Mouse (Mus musculus) telencephalon, adult 2 months (tissue): ENCODE results near the gene Celf5.

Experiments
- DNase-seq: peaks from one replicate; pipeline ENCODE4 v3.0.0-alpha.2; 2011; ENCODE audit warnings: low read depth, low spot score

Gene Celf5

DNA sequence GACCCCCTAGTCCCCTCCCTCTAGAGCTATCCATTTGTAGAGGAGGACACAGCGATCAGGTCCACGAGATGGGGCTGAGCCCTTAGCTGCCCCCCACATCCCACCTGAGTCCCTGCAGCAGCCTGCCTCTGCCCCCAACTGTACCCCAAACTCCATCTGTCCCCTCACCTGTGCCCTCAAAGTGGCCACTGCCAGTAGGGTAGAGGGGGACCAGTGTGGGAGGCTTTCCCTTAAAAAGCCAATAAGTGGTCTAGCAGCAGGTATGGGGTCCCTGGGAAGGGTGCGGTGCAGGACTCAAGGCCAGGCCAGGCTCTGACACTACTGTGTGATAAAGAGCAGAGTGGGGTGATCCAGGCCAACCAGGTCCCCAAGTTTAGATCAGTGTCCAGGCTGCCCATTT lies 55.2 kb downstream of the Celf5 start:
- no peak for DNase-seq

DNA sequence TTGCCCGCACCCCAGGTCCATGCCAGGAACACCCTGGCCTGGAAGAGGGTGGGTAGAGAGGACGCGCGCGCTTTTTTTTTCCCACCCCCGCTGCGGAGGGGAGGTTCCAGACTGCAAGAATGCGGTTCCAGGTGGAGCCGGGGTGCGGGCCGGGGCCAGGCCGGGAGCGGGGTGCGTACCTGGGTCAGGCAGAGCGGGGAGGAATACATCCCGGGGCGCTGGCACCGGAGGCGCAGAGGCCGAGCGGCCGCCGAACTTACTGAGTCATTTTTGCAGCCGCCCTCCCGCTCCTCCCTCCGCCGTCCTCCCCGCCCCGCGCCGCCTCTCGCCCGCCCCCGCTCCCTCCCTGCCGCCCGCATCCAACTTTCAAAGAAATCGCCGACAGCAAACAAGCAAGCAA lies 55.6 kb downstream of the Celf5 start:
- no peak for DNase-seq

DNA sequence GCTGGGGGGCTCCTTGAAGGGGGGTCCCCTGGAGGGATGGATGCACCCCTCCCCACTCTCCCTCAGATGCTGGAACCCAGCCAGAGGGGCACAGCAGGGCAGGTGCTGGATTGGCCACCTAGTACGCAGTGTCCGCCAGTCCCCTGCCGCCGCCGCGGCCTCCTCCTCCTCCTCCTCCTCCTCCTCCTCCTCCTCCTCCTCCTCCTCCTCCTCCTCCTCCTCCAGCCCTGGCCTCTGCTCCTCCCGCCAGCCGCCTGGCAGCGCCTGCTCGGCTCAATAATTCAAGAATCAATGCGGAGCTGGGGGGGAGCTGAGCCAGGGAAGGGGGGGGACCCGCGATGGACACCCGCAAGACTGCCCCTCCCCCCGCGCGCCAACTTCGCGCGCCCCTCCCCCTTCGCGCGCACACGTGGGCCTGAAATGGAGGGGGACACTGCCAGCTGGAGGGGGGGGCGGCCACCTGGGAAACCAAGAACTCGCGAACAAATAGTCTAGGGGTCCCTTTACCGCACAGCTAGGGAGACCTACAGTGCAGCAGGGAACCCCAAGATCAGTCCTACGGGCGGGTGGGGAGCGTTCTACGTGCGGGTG lies 56.3 kb downstream of the Celf5 start:
- no peak for DNase-seq

DNA sequence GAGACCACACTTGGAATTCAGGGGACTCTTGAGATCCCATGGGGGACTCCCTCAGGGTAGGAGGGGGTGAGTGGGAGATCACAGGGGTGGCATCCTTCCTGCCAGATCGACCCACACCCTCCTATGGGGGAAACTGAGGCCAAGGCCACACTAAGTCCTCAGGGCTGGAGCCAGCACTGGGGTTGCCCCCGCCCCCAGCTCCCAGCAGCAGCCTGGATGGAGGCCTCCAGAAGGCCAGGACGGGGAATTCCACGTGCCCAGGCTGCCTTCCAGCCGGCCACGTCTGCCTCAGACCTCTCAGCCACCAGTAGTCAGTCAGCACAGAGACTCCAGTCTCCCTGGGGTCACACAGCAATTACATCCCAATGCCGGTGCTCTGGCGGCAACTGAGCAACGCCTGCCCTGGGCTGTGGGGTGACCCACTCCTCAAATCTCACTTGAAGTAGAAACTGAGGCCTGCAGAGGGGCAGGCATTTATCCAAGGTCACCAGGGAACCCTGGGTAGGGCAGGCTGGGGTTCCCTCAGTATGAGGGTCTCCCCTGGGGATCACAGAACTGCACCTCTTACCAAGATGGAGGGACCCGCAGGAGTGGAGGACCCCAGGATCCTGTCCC lies 57.2 kb downstream of the Celf5 start:
- no peak for DNase-seq

DNA sequence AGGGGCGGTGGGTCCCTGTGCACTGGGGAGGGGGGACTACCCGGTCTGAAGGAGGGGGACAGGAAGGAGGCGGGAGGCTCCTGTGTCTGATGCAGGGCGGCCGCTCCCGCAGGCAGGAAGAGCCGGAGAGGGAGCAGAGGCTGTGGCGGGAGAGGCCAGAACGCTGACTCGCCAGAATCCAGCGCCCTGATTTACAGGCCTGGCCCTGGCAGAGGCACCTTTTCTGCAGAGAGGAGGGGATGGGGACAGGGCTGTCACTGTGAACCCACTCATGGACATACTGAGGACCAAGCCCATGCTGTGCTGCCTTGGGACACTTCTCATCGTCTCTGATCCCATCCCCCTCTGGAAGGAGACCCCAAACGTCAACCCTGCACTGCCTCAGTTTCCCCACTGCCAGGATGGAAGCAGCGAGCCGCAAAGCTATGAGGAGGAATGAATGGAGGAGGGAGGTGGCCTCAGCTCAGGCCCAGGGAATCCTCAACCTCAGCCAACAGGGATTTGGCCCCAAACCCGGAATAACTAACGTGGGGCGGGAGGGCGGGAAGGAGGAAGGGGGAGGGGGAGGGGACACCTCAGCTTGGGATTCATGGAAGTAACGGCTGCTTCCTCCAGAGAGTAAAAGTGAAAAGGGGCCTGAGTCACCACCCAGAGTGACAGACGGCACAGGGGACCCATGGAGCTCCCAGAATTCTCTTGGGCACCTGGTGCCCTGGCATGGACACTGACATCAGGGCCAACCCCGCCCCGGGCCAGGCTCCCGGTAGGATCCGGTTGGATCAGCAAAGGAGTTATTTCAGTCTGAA lies 58.1 kb downstream of the Celf5 start:
- DNase-seq = no peak

DNA sequence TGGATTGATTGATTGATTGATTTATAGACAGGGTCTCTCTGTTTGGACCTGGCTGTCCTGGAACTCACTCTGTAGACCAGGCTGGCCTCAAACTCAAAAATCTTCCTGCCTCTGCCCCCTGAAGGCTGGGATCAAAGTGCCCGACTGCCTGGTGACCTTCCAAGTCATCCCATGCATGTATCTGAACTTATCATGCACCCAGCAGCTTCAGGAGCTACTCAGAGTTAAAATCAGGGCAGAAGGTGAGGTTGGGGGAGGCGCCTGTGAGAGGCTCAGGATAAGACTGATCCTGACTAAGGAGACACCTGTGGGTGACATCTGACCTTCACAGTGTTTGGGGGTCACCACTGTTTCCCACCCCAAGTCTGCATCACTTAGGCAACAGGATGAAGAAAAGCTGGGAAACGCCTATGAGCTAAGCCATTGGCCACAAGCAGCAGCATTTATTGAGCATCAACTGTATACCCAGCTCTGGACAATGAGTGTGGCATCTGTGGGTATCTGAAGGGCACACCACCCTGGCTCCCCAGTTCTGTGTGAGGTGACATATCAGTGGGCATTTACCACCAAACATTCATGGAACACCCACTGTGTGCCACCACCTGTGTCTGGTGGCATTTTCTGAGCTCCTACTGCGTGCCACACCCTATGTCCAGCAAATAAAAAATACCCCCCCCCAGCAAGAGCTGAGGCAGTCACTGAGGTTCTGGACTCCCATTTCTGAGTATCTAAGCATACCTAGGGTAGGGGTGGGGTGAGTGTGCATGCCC lies 58.8 kb downstream of the Celf5 start:
- DNase-seq = no peak

DNA sequence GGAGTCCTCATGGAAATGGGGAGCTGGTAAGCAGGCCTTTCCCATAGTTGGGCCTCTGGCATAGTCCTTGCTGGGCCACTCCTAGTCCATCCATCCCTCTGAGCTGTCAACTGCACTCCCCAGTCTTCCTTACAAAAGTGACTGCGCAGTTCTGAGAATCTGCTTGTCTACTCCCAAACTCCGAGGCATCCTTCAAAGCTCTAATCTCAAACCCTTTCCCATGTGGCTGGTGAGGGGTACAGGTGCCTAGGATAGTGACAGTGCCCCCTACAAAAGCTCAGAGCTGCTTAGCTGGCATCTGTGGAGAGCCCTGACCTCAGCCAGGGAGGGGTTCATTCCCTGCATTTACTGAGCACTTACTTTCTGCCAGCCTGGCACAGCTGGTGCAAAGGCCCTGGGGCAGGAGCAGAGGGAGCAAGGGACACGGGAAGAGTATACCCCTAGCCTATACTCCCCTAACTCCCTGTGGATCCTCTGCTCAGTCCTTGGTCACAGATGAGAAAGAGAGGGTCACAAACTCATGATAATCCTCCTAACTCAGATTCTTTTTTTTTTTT lies 59.8 kb downstream of the Celf5 start:
- DNase-seq = no peak

DNA sequence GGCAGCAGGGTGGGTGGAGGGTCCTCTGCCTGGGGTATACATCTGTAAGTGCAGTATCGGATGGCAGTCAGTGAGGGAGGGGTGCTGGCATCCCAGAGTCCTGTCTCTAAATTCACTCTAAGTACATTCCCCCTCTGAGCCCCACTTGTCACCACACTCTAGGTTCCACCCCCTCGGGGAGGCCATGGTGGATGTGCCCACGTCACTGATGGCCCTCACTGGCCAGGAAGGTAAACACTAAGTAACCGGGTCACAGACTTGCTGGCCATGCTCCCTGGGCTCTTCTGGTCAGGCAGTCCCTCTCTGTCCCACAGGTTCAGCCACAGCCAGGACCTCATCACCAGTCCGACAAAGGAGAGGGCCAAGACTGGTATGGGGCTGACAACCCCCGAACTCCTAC lies 60.3 kb downstream of the Celf5 start:
- no peak for DNase-seq

DNA sequence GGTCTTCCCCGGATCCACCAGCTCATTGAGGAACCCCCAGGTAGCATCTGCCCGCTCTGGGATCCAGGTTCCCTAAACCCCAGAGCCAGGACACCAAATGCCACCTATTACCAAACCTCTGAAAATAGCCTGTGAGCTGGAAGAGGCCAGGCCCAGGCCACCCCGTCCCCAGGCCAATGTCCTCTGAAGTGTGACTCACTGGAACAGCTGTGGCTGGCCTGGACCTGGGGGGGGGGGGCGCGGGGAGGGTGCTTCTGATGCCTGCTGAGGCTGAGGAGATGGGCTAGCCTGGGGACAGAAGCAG lies 60.8 kb downstream of the Celf5 start:
- DNase-seq = no peak

DNA sequence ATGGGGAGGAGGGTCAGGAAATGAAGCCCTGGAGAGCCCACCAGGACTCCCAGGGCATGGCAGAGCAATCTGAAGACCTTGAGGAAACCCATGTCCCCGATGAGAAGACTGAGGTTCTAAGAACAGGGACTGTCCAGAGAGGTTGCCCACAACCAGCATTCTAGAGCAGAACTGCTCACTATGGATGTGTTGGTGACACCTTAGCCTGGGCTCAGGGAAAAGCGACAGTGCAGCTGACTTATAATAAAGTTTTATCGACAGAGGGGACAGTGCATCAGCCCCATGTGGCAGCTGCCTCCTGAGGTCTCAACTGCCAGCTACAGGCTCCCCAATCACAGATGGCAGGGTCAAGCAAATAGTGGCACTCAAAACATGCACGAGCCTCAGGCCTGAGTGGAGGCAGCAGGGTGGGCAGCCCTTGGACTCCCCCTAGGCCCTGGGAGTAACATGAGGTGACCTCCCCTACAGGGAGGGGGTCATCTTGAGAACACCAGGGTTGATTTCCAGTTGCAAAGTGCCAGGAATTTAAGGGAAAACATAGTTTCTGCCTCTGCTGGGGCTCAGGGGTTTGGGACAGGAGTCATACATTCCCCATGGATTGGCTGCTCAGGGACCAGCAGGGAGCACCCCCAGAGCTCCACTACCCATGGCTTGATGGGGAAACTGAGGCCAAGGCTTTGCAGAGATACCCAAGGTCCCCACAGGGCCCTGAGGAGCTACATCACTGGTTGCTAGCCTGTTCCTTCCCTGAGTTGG lies 61.3 kb downstream of the Celf5 start:
- DNase-seq = no peak

DNA sequence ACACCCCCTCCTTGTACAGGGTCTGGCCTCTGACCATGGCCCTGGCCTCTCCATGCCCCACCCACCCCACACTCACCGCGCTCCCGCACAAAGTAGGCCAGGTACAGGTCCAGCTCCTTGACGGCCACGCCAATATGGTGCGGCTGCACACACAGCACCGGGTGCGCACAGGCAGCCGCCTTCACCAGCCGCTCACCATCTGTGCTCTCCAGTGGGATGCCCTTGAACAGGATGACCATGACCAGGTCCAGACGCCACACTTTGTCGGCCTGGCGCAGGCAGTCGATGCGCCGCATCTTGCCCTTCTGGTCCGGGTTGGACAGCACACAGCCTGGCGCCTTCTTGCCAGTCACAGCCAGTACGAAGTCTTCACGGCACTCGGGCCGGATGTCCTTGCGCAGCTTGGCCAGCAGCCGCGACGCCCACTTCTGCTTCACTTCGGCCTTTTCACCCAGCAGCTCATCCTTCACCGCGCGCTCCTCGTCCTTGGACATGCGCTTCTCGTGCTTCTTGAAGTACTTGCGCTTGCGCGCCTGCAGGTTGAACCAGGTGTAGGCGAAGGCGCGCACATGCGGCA lies 62.2 kb downstream of the Celf5 start:
- no peak for DNase-seq

DNA sequence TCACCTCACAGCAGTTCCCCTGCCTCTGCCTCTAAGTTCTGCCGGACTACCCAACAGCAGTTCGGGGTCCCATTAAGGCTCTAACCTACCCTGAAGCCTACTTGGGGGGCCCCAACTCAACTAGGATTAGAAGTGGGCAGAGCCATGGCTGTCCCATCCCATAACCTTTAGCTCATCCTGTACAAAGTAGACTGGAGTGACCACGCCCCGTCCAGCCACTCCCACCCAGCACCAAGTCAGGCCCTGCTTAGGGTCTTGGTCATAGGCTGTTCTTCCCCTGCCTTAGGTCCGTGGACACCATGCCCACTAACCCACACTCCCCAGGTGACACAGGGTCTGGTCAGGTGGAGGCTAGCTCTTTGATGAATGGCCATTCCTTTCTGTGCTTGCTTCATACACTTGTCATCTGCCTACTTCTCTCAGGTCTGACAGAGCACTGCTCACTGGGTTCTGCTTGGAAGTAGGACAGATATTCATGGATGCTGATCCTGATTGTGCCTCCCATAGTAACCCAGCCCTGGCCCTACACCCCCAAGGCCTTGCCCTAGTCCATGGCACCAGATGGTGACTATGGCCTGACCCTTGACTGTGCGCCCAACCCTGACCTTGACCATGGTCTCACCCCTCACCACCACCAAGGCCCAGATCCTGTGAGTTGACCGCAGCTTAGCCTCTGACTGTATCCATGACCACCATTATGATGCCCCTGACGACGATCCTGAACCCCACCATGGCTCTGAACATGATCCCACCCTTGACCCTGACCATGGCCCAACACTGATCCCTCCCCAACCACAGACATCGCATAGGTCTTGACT lies 63.2 kb downstream of the Celf5 start:
- no peak for DNase-seq

DNA sequence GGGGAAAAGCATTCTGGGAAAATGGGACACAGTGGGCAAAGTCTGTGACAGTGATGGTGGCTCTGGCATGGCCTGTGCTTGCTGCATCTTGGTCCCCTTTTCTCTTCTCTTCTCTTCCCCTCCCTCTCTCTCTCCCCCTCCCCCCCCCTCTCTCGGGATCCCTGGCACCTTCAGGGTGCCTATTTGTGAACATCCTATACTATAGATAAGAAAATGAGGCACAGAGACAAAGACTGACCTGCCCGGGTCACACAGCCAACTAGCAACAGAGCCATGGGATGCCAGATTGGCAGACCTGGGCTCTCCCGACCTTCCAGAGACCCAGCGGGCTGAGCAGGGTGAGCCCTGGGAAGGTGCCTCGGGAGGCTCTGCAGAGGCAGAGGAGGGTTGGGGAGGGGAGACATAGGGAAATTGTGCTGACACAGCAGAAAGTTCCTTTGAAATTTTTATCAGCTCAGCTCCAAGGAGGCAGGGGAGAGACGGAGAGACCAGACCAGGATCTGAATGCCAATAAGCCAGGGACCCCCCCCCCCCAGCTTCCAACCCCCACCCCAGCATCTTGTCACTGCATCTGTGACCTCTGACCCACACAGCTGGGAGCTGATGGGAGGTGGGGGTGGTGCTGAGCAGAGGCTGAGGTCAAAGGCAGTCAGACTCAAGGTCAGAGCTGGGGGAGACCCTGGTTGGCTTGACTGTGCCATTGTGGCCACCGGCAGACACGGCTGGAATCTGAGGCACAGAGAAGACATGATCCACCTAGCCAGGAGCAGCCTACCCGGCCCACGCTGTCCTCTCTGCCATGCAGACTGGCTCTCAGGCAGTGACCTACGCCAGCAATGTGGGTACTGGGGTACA lies 64.1 kb downstream of the Celf5 start:
- no peak for DNase-seq

DNA sequence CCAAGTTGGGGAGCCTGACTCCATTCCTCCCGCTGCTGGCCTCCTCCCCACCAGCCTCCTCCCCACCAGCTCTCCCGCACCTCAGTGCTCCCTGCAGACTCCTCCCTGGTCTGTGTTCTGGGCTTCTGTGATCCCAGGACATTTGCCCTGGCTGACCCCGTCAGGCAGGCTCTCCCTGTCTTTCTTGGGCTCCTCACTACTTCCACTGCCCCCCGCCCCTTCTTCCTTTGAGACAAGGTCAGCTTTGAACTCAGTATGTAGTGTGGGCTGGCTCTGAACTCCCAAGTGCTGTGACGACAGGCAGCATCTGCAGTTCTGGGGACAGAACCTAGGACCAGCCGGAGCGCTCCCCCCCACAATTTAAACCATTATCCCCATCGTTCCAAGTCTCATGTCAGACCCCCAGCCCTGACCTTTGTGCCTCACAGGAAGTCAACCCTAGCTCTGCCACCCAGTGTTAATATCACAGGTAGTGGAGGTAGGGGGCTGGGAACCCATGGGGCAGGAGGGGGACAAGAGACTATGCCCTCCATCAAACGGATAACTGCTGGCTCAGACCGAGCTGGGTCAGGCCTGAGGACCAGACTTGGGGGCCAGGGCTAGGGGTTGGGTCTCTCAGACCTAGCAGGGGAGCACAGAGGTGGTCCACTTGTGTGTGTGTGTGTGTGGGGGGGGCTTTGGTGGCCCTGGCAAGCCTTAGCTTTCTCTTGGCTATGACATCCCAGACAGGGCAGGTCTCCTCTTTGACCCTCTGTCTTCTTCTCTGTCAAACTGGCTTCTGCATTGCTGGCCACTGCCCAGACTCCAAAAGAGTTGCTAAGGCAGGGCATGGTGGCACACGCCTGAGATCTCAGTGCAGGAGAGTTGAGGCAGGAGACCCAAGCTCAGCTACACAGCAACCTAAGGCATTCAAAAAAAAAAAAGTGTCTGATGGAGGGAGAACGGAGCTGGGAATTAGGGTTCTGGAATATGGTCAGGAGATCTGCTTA lies 65.0 kb downstream of the Celf5 start:
- no peak for DNase-seq

DNA sequence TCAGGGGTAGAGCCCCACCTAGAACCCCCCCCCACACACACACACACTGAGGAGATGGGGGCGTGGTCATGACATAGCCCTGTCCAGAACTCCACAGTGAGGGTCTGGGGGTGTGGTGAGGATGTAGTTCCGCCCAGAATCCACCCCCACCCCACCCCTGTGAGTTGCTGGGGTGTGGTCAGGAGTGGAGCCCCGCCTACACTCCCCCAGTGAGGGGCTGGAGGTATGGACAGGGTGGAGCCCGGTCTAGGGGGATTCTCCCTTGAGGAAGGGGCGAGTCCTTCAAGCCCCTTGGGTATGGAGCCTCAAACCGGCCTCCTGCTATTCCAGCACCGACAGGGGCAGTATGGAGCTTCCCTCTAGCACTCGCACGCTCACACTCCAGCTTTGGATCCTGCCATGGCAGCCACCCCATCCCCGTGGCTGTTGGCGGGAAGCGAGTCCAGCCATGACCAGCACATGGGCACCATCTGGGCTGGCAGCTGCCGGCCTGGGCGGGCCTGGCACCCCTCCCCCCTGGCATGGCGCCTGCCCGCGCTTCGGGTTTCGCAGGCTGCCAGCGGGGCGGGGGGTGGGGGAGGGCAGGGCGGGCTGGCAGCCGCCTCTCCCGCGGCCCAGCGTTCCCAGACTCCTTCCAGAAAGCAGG lies 65.8 kb downstream of the Celf5 start:
- no peak for DNase-seq

DNA sequence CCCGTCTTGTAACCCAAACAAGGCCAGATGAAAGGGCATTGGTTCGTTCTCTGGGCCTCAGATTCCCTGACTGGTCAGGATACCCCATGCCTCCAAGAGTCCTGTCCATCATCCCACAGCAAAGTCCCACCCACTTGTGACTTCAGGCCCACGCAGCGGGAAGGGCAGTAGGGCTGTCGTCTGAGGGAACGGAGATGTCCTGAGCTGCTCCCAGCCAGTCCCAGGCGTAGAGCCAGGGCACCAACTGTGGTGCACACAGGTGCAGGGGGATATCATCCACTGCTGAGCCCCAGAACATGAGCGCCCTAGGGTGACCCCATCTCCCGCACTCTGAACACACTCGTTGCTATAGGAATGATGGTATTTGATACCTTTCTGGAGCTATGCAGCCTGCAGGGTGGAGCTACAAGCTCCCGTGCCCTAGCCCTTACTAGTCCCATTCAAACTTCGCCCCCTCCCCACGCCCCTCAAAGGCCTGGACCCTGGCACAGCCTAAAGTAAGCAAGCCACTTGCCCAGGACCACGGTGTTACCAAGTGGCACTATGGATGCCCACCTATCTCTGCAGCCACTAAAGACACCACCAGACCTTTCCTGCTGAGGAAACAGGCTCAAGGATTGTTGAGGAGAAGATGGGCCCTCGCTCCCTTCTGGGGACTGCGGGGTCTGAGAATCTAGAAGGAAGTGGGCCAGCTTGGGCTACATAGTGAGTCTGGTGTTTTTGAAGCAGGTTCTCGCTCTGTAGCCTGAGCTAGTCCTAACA lies 66.8 kb downstream of the Celf5 start:
- no peak for DNase-seq

DNA sequence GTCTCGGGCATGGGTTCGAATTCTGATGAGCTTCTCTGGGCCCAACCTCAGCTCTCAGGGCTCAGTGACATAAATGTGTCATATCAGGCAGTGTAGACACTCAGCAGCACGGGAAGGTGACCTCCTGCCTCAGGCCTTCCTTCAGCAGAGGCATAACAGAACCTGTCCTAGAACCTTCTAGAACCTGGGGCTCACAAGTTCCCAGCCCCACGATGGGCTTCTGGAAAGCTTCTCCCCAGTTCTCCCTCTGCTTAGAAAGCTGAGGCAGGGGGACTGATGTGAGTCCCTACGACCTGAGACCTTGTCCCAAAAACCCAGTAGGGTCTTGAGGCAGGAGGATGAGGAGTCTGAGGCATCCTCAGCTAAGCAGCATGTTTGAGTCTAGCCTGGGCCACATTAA lies 67.4 kb downstream of the Celf5 start:
- no peak for DNase-seq
